ENCODE assay signal across 7 mouse cellular contexts in the genomic region with DNA sequence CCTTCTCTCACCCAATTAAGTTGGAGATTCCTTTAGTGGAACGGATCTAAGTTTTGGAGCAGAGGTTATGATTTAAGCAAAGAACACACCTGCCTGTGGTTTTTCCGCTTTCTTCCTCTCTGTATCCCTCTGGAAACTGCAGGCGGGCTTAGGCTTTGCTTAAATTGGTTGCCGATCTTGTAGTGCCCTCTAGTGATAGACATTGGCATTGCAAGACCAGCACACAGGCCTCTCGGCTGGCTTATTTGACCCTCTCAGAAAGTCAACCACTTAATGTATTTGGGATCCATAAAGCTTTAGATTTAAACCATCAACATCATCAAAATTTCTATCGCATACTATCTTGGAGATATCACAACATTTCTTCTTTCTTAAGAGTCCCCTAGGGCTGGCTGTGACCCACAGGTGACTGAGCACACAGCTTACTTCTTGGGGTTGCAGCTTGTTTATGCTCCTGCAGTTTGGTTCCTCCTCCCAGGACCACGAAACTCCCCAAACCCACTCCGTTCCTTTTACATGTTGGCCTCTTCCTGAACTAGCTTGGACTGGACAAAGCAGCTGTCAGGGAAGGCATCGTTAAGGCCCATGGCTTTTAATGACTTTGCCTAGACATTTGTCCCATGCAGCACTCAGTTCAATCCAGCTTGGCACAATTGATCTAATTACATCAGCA.
DNase-seq lines count a peak whose midpoint lies in the region; ATAC-seq lines count a peak whose summit lies in the region.

No protein-coding gene starts in this region.

- peaks cover 5% of the 10 kb centered on the region for H3K4me1 ChIP-seq in hindbrain, embryonic 16.5 days (ENCODE audit: control insufficient read depth, insufficient read depth, low read depth, low read length)

- H3K4me2 ChIP-seq in hindbrain, embryonic 16.5 days (ENCODE audit: low read length): peak overlapping the region; percentile 25

- H3K9ac ChIP-seq in hindbrain, embryonic 16.5 days (ENCODE audit: low read depth, low read length): peak overlapping the region; percentile 47

- H3K27ac ChIP-seq in hindbrain, embryonic 16.5 days (ENCODE audit: low read depth, low read length): no peak overlapping the region

- H3K27me3 ChIP-seq in hindbrain, embryonic 16.5 days (replicated peaks; ENCODE audit: control insufficient read depth, insufficient read depth, low read length): no peaks in the 10 kb centered on the region

- H3K9me3 ChIP-seq in hindbrain, embryonic 16.5 days (ENCODE audit: control insufficient read depth, low read length): no peaks in the 10 kb centered on the region

- ATAC-seq in hindbrain, embryonic 16.5 days: peak; percentile 85
- peak; percentile 41 for ATAC-seq in megakaryocyte-erythroid progenitor cell, adult 5-6 weeks (replicated peaks; ENCODE audit: low FRiP score, low TSS enrichment, poor library complexity, severe bottlenecking)

- H3K4me3 ChIP-seq in hindbrain, embryonic 16.5 days (ENCODE audit: low read length): no peak overlapping the region

- 13% methylated on average over 9 of the region's 9 CpGs for WGBS in hindbrain, embryonic 16.5 days

- peak; percentile 90 for DNase-seq in adipocyte (ENCODE audit: low spot score)
- DNase-seq in cerebellum, postnatal 25 days: peak; percentile 66 to 82
- peak; percentile 27 to 71 for DNase-seq in frontal cortex, postnatal 25 days (ENCODE audit: low spot score in 2 of 2)
- peak; percentile 72 for DNase-seq in left cerebral cortex, adult 11 months (ENCODE audit: low spot score)
- DNase-seq in right cerebral cortex, postnatal 14 days: peak; percentile 56

- H3K36me3 ChIP-seq in hindbrain, embryonic 16.5 days (ENCODE audit: control insufficient read depth, insufficient read depth, low read length): no peaks in the 10 kb centered on the region
